Mouse (Mus musculus) midbrain, embryonic 12.5 days (tissue): ENCODE results near the gene Ucn. TPM values are rescaled to one million over a fixed set of nuclear protein-coding genes. Genes with fewer than 3 reads are reported as not detected.
A peak's percentile ranks its signal among the peaks of the same experiment; 100 is the strongest.

ENCODE experiments used
- ATAC-seq: fragments of 200-750 bp; cut with Nextera tagmentation; 2 replicates; pipeline ENCODE4 v1.8.0; 2017; ENCODE audit warnings: low read depth, moderate TSS enrichment, moderate library complexity; ENCODE audit not compliant: low FRiP score
- H3K27ac ChIP-seq: fragments of 300-500 bp; sonication (generic); replicated peaks from 2 replicates; pipeline ENCODE4 v1.5.1; 2016; ENCODE audit warnings: mild to moderate bottlenecking
- H3K27me3 ChIP-seq: fragments of 300-500 bp; sonication (generic); 2 replicates; pipeline ENCODE4 v1.6.1; 2016; ENCODE audit warnings: mild to moderate bottlenecking
- H3K36me3 ChIP-seq: fragments of 300-500 bp; sonication (generic); 2 replicates; pipeline ENCODE4 v1.6.1; 2016
- H3K4me1 ChIP-seq: fragments of 300-500 bp; sonication (generic); 2 replicates; pipeline ENCODE4 v1.6.1; 2016
- H3K4me2 ChIP-seq: fragments of 300-500 bp; sonication (generic); replicated peaks from 2 replicates; pipeline ENCODE4 v1.6.1; 2016; ENCODE audit warnings: mild to moderate bottlenecking, moderate library complexity
- H3K4me3 ChIP-seq: fragments of 300-500 bp; sonication (generic); 2 replicates; pipeline ENCODE4 v1.5.1; 2016; ENCODE audit warnings: mild to moderate bottlenecking
- H3K9ac ChIP-seq: fragments of 300-500 bp; sonication (generic); replicated peaks from 2 replicates; pipeline ENCODE4 v1.6.1; 2016; ENCODE audit warnings: mild to moderate bottlenecking, moderate library complexity
- H3K9me3 ChIP-seq: fragments of 300-500 bp; sonication (generic); 2 replicates; pipeline ENCODE4 v1.6.1; 2016; ENCODE audit warnings: mild to moderate bottlenecking
- WGBS: fragments of 180-500 bp; shearing (Covaris S2); methylation state at CpG from one replicate; pipeline ENCODE4 v1.1.7; 2016; 5-methylcytosine and 5-hydroxymethylcytosine counted together
- polyA plus RNA-seq: library from polyadenylated mRNA; unstranded; fragments of >200 nt; fragmentation: Nextera tagmentation; extraction: Ambion mirVana; gene quantifications from 2 replicates; pipeline ENCODE4 v1.2.1, GENCODE M21; 2016

The Ucn gene
- polyA plus RNA-seq, 1 experiment from 2014 or later, result not detected

GRCm38 (mm10) chr5:31095711-31096480 lies 42.7 kb downstream of the Ucn start:
- WGBS, result 24% methylated on average over 11 of the region's 11 CpGs
- Histone ChIP-seq H3K9ac (no peak overlapping the region), H3K27ac (no peak overlapping the region), H3K27me3 (peaks cover 88% of the 10 kb centered on the region), H3K36me3 (no peaks in the 10 kb centered on the region), H3K4me2 (peak overlapping the region; percentile 63), H3K9me3 (no peaks in the 10 kb centered on the region), H3K4me3 (no peak overlapping the region; the same call in 1 of the 2 replicates), H3K4me1 (peaks cover 36% of the 10 kb centered on the region)
- ATAC-seq, result no peak

- Histone ChIP-seq H3K4me1 (peaks cover 36% of the 10 kb centered on the region), H3K27me3 (peaks cover 97% of the 10 kb centered on the region), H3K4me2 (peak overlapping the region; percentile 63), H3K9me3 (no peaks in the 10 kb centered on the region), H3K4me3 (peak overlapping the region; percentile 53), H3K27ac (no peak overlapping the region), H3K36me3 (no peaks in the 10 kb centered on the region), H3K9ac (no peak overlapping the region)
- WGBS, result under 1% methylated on average over 59 of the region's 59 CpGs
- ATAC-seq, result peak; percentile 45; the same call in 1 of the 2 replicates
Measured at GRCm38 (mm10) chr5:31094799-31095691, 43.6 kb downstream of the Ucn start.

- Histone ChIP-seq H3K36me3 (no peaks in the 10 kb centered on the region), H3K27ac (no peak overlapping the region), H3K4me2 (peak overlapping the region; percentile 63), H3K4me3 (peak overlapping the region; percentile 53), H3K9me3 (no peaks in the 10 kb centered on the region), H3K4me1 (peaks cover 36% of the 10 kb centered on the region), H3K9ac (no peak overlapping the region), H3K27me3 (peaks cover 98% of the 10 kb centered on the region)
- no peak for ATAC-seq
- WGBS, result 2% methylated on average over 29 of the region's 29 CpGs
Measured at GRCm38 (mm10) chr5:31094100-31094798, 44.4 kb downstream of the Ucn start.

GRCm38 (mm10) chr5:31093151-31094041 lies 45.2 kb downstream of the Ucn start:
- ATAC-seq, result peak; percentile 62
- WGBS, result under 1% methylated on average over 51 of the region's 54 CpGs
- H3K36me3 ChIP-seq, result no peaks in the 10 kb centered on the region
- peak overlapping the region; percentile 68 for H3K9ac ChIP-seq
- peaks cover 99% of the 10 kb centered on the region for H3K27me3 ChIP-seq
- H3K27ac ChIP-seq, result 0 out of 2 replicates have a peak overlapping the region, but pooled peaks have one; percentile 10
- peak overlapping the region; percentile 63 for H3K4me2 ChIP-seq
- no peaks in the 10 kb centered on the region for H3K9me3 ChIP-seq
- peaks cover 36% of the 10 kb centered on the region for H3K4me1 ChIP-seq
- peak overlapping the region; percentile 53 for H3K4me3 ChIP-seq

GRCm38 (mm10) chr5:31092231-31092975 lies 46.2 kb downstream of the Ucn start:
- H3K9me3 ChIP-seq, result no peaks in the 10 kb centered on the region
- no peaks in the 10 kb centered on the region for H3K36me3 ChIP-seq
- peaks cover 98% of the 10 kb centered on the region for H3K27me3 ChIP-seq
- 0 out of 2 replicates have a peak, but pooled peaks have one; percentile 8 for ATAC-seq
- peak overlapping the region; percentile 68 for H3K9ac ChIP-seq
- WGBS, result 2% methylated on average over 41 of the region's 53 CpGs
- peaks cover 36% of the 10 kb centered on the region for H3K4me1 ChIP-seq
- H3K4me2 ChIP-seq, result peak overlapping the region; percentile 63
- peak overlapping the region; percentile 53 for H3K4me3 ChIP-seq
- no peak overlapping the region for H3K27ac ChIP-seq

Other genes starting within 250 kb of the Ucn start
- 298 and 304 TPM in 2 replicates for gene Ost4, start 231.0 kb downstream of the Ucn start, polyA plus RNA-seq
- 49.8 and 79.9 TPM in 2 replicates for gene Emilin1, start 225.4 kb downstream of the Ucn start, polyA plus RNA-seq
- 5.6 TPM in 2 replicates for gene Khk, start 217.4 kb downstream of the Ucn start, polyA plus RNA-seq
- 7.8 and 9.0 TPM in 2 replicates for gene Cgref1, start 193.2 kb downstream of the Ucn start, polyA plus RNA-seq
- 121 and 131 TPM in 2 replicates for gene Preb, start 178.5 kb downstream of the Ucn start, polyA plus RNA-seq
- not detected in 2 replicates for gene Tcf23, start 170.2 kb downstream of the Ucn start, polyA plus RNA-seq
- gene Atraid, start 90.5 kb downstream of the Ucn start, polyA plus RNA-seq, result 117 and 120 TPM in 2 replicates
- 11.7 and 12.9 TPM in 2 replicates for gene Slc5a6, start 89.9 kb downstream of the Ucn start, polyA plus RNA-seq
- gene Cad, start 84.0 kb downstream of the Ucn start, polyA plus RNA-seq, result 39.2 and 39.7 TPM in 2 replicates
- gene Dnajc5g, start 32.5 kb downstream of the Ucn start, polyA plus RNA-seq, result not detected in 2 replicates
- 10.7 and 11.2 TPM in 2 replicates for gene Slc30a3, start 30.6 kb downstream of the Ucn start, polyA plus RNA-seq
- not detected in 2 replicates for gene Trim54, start 22.1 kb downstream of the Ucn start, polyA plus RNA-seq
- gene Mpv17, start 15.4 kb upstream of the Ucn start, polyA plus RNA-seq, result 53.1 and 56.8 TPM in 2 replicates
- gene Gm29609, start 41.1 kb upstream of the Ucn start, polyA plus RNA-seq, result 1.3 and 3.6 TPM in 2 replicates
- gene Gtf3c2, start 41.3 kb upstream of the Ucn start, polyA plus RNA-seq, result 97.3 and 97.6 TPM in 2 replicates
- gene Snx17, start 54.4 kb upstream of the Ucn start, polyA plus RNA-seq, result 141 and 153 TPM in 2 replicates
- 65.6 and 68.0 TPM in 2 replicates for gene Eif2b4, start 54.6 kb upstream of the Ucn start, polyA plus RNA-seq
- gene Zfp513, start 63.5 kb upstream of the Ucn start, polyA plus RNA-seq, result 22.0 and 25.2 TPM in 2 replicates
- gene Ppm1g, start 81.9 kb upstream of the Ucn start, polyA plus RNA-seq, result 163 and 167 TPM in 2 replicates
- gene Nrbp1, start 102.0 kb upstream of the Ucn start, polyA plus RNA-seq, result 144 and 151 TPM in 2 replicates
- gene Gm9970, start 102.4 kb upstream of the Ucn start, polyA plus RNA-seq, result 0.63 and 0.71 TPM in 2 replicates
- 3.3 and 4.7 TPM in 2 replicates for gene Krtcap3, start 112.9 kb upstream of the Ucn start, polyA plus RNA-seq
- gene Ift172, start 152.3 kb upstream of the Ucn start, polyA plus RNA-seq, result 50.7 and 56.1 TPM in 2 replicates
- 57.8 and 64.6 TPM in 2 replicates for gene Fndc4, start 157.3 kb upstream of the Ucn start, polyA plus RNA-seq
- 0.20 and 0.48 TPM in 2 replicates for gene Gckr, start 158.6 kb upstream of the Ucn start, polyA plus RNA-seq